Mouse (Mus musculus) hindlimb bud, embryonic 11.5 days (tissue): ENCODE results near the gene Ifna1.
A peak's percentile ranks its signal among the peaks of the same experiment; 100 is the strongest.

Experiments
- DNase-seq: peaks from one replicate; pipeline ENCODE4 v3.0.0-alpha.2; 2012; ENCODE audit warnings: low read depth, low spot score; ENCODE audit errors: extremely low spot score

The Ifna1 gene

GRCm38 (mm10) chr4:88867926-88868911, 18.3 kb downstream of the Ifna1 start:
- peak; percentile 12 for DNase-seq

- DNase-seq, result peak; percentile 44
These were observed 22.8 kb downstream of the Ifna1 start for GRCm38 (mm10) chr4:88872691-88873090.

GRCm38 (mm10) chr4:88875435-88876095, 25.7 kb downstream of the Ifna1 start:
- DNase-seq, result no peak

- DNase-seq, result no peak
These were observed 26.6 kb downstream of the Ifna1 start for GRCm38 (mm10) chr4:88876520-88876919.

- no peak for DNase-seq
These were observed 28.4 kb downstream of the Ifna1 start for GRCm38 (mm10) chr4:88878246-88878645.

GRCm38 (mm10) chr4:88878772-88879171, 28.9 kb downstream of the Ifna1 start:
- DNase-seq, result no peak

- no peak for DNase-seq
These were observed 30.2 kb downstream of the Ifna1 start, which contains the start of gene Ifne for GRCm38 (mm10) chr4:88880101-88880500. Gene Ifne, minus strand, starts transcription at chr4:88880201.

GRCm38 (mm10) chr4:88888236-88888635, 38.3 kb downstream of the Ifna1 start:
- no peak for DNase-seq

GRCm38 (mm10) chr4:88893201-88893754, 43.4 kb downstream of the Ifna1 start:
- DNase-seq, result no peak
